Mouse (Mus musculus): ENCODE data around the gene Slc9a6. TPM values are rescaled to one million over a fixed set of nuclear protein-coding genes. Genes with fewer than 3 reads are reported as not detected.

Gene Slc9a6
- polyA plus RNA-seq, 1 experiment from 2014 or later: 6.8 TPM

DNA sequence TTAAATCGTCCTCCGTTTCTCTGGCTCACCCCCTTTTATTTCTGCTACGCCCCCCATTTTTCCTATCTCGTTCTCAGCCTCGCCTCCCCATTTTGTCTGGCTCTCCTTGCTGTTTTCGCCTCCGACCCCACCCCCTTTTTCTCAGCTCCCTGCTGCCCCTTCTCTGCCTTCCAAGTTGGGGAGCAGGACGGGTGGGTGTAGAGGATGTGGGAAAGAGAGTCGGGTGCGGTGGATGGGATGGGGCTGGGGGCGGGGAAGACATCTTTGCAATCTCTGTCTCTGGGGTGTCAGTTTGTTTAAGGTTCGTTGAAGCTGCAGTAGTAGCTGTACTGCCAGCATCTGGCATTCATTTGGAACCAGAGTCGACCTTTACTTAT lies 749 bp downstream of the Slc9a6 start:
- peak overlapping the region; percentile 68 for H3K4me2 ChIP-seq
- H3K27ac ChIP-seq (ENCODE audit: low read depth, low read length): 0 out of 2 replicates have a peak overlapping the region, but pooled peaks have one; percentile 52
- peaks cover 2% of the 10 kb centered on the region; the same call in 1 of the 2 replicates for H3K4me1 ChIP-seq (replicated peaks; ENCODE audit: control insufficient read depth, insufficient read depth, low read length)
- DNase-seq (ENCODE audit: low spot score) (peak; percentile 38), ATAC-seq (replicated peaks; ENCODE audit: low FRiP score) (no peak)
- 12% methylated on average over 13 of the region's 13 CpGs for WGBS
- no peaks in the 10 kb centered on the region for H3K9me3 ChIP-seq (ENCODE audit: control insufficient read depth, low read length)
- no peaks in the 10 kb centered on the region for H3K36me3 ChIP-seq (ENCODE audit: control insufficient read depth, insufficient read depth, low read length)
- no peaks in the 10 kb centered on the region for H3K27me3 ChIP-seq (replicated peaks; ENCODE audit: control insufficient read depth, insufficient read depth, low read length)
- peak overlapping the region; percentile 67 for H3K9ac ChIP-seq (ENCODE audit: low read depth, low read length)
- peak overlapping the region; percentile 66 for H3K4me3 ChIP-seq (ENCODE audit: low read depth, low read length)

DNA sequence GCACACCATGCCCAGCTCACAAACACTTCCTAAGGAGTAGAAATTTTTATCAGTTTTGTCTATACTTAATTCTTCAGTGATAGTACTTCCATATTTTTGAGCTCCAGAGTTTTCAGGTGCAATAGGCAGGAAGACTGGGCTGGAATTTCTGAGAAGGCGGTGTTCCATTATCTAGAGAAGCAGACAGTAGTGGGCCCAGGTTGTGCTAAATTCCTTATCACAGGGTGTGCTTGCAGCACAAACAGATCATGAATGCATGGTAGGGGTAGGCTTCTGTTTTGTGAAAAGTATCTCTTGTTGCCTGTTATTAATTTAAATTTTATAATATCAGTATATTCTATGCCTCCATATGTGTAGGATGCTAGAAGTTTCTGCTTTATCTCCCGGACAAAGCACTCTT lies 5.7 kb downstream of the Slc9a6 start:
- Histone ChIP-seq H3K4me1 (replicated peaks; ENCODE audit: control insufficient read depth, insufficient read depth, low read length) (no peaks in the 10 kb centered on the region), H3K27me3 (replicated peaks; ENCODE audit: control insufficient read depth, insufficient read depth, low read length) (no peaks in the 10 kb centered on the region), H3K4me3 (ENCODE audit: low read depth, low read length) (no peak overlapping the region), H3K9me3 (ENCODE audit: control insufficient read depth, low read length) (no peaks in the 10 kb centered on the region), H3K36me3 (ENCODE audit: control insufficient read depth, insufficient read depth, low read length) (no peaks in the 10 kb centered on the region), H3K4me2 (no peak overlapping the region), H3K9ac (ENCODE audit: low read depth, low read length) (no peak overlapping the region), H3K27ac (ENCODE audit: low read depth, low read length) (no peak overlapping the region; the same call in 1 of the 2 replicates)
- DNase-seq (ENCODE audit: low spot score) (no peak), ATAC-seq (replicated peaks; ENCODE audit: low FRiP score) (peak; percentile 68)
- WGBS: 68% methylated on average over 2 of the region's 2 CpGs

DNA sequence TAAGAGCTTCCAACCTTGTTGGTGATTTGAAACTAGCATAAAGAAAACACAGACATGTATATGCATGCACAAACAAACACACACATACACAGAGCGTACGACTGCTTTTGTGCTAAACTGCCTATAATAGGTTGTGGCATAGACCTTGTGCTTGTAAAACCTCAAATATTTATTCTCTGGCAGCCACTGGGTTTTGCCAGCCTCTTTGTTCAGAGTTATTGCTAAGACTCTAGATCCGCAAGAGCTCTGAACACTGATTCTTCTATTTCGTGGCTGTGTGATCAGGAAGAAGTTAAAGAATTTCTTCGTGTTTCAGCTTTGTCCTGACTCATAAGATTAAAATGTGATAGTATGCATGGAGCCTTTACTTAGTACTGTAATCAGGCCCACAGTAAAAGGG lies 26.6 kb downstream of the Slc9a6 start:
- Histone ChIP-seq H3K27me3 (replicated peaks; ENCODE audit: control insufficient read depth, insufficient read depth, low read length) (no peaks in the 10 kb centered on the region), H3K9me3 (ENCODE audit: control insufficient read depth, low read length) (no peaks in the 10 kb centered on the region), H3K4me1 (replicated peaks; ENCODE audit: control insufficient read depth, insufficient read depth, low read length) (no peaks in the 10 kb centered on the region), H3K4me2 (no peak overlapping the region), H3K27ac (ENCODE audit: low read depth, low read length) (no peak overlapping the region), H3K36me3 (ENCODE audit: control insufficient read depth, insufficient read depth, low read length) (no peaks in the 10 kb centered on the region), H3K9ac (ENCODE audit: low read depth, low read length) (no peak overlapping the region), H3K4me3 (ENCODE audit: low read depth, low read length) (no peak overlapping the region)
- ATAC-seq (replicated peaks; ENCODE audit: low FRiP score) (no peak), DNase-seq (ENCODE audit: low spot score) (no peak)
- WGBS: 89% methylated on average over 5 of the region's 5 CpGs

DNA sequence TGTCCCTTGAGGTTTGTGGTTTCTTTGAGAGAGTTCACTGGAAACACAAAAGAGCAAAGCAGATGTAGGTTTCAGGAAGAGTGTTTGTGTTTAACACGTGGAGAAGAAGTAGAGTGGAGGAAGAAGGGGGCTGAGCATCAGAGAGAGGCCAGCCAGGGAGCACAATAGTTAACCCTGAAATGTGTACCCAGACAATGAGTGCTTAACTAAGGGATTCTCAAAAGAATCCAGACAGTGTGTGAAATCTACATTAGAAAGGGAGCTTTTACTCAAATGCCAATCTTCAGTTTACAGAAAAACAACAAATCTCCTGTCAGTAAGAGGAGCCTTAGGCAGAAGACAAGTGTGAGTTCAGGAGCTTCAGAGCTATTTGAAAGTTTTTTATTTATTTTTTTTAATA lies 30.5 kb downstream of the Slc9a6 start:
- H3K9me3 ChIP-seq (ENCODE audit: control insufficient read depth, low read length): no peaks in the 10 kb centered on the region

GRCm38 (mm10) chrX:56649549-56650354 lies 40.2 kb downstream of the Slc9a6 start:
- Histone ChIP-seq H3K4me2 (no peak overlapping the region), H3K9ac (ENCODE audit: low read depth, low read length) (no peak overlapping the region), H3K36me3 (ENCODE audit: control insufficient read depth, insufficient read depth, low read length) (no peaks in the 10 kb centered on the region), H3K9me3 (ENCODE audit: control insufficient read depth, low read length) (no peaks in the 10 kb centered on the region), H3K4me3 (ENCODE audit: low read depth, low read length) (no peak overlapping the region), H3K27ac (ENCODE audit: low read depth, low read length) (no peak overlapping the region), H3K4me1 (replicated peaks; ENCODE audit: control insufficient read depth, insufficient read depth, low read length) (no peaks in the 10 kb centered on the region), H3K27me3 (replicated peaks; ENCODE audit: control insufficient read depth, insufficient read depth, low read length) (no peaks in the 10 kb centered on the region)
- no peak for DNase-seq (ENCODE audit: low spot score)
- WGBS: 68% methylated on average over 7 of the region's 7 CpGs
- no peak for ATAC-seq (replicated peaks; ENCODE audit: low FRiP score)

More for the DNA sequence above, 30.5 kb downstream of the Slc9a6 start:
- Histone ChIP-seq H3K4me2 (no peak overlapping the region), H3K9ac (ENCODE audit: low read depth, low read length) (no peak overlapping the region), H3K36me3 (ENCODE audit: control insufficient read depth, insufficient read depth, low read length) (no peaks in the 10 kb centered on the region), H3K4me3 (ENCODE audit: low read depth, low read length) (no peak overlapping the region), H3K4me1 (replicated peaks; ENCODE audit: control insufficient read depth, insufficient read depth, low read length) (no peaks in the 10 kb centered on the region), H3K27me3 (replicated peaks; ENCODE audit: control insufficient read depth, insufficient read depth, low read length) (no peaks in the 10 kb centered on the region), H3K27ac (ENCODE audit: low read depth, low read length) (no peak overlapping the region)
- ATAC-seq (replicated peaks; ENCODE audit: low FRiP score) (no peak), DNase-seq (ENCODE audit: low spot score) (no peak)
- 13% methylated on average over 1 of the region's 1 CpGs for WGBS

DNA sequence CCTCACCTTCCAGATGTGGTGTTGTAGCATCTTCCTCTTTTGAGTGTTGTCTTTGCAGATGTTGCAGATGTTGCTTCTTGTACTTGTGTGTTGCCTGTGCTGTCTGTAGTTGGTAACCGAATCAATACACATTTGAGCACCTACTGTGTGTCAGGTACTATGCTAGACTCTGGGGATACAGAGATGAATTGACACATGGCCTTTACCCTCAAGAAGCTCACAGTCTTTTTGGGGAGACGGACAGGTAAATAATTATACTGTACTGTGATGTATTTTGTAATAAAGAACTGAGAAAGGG lies 40.7 kb downstream of the Slc9a6 start:
- Histone ChIP-seq H3K27ac (ENCODE audit: low read depth, low read length) (no peak overlapping the region), H3K27me3 (replicated peaks; ENCODE audit: control insufficient read depth, insufficient read depth, low read length) (no peaks in the 10 kb centered on the region), H3K4me2 (no peak overlapping the region), H3K9ac (ENCODE audit: low read depth, low read length) (no peak overlapping the region), H3K36me3 (ENCODE audit: control insufficient read depth, insufficient read depth, low read length) (no peaks in the 10 kb centered on the region), H3K4me1 (replicated peaks; ENCODE audit: control insufficient read depth, insufficient read depth, low read length) (no peaks in the 10 kb centered on the region), H3K4me3 (ENCODE audit: low read depth, low read length) (no peak overlapping the region), H3K9me3 (ENCODE audit: control insufficient read depth, low read length) (no peaks in the 10 kb centered on the region)
- ATAC-seq (replicated peaks; ENCODE audit: low FRiP score): no peak
- no peak for DNase-seq (ENCODE audit: low spot score)
- whole genome bisulfite sequencing: 84% methylated on average over 2 of the region's 2 CpGs

DNA sequence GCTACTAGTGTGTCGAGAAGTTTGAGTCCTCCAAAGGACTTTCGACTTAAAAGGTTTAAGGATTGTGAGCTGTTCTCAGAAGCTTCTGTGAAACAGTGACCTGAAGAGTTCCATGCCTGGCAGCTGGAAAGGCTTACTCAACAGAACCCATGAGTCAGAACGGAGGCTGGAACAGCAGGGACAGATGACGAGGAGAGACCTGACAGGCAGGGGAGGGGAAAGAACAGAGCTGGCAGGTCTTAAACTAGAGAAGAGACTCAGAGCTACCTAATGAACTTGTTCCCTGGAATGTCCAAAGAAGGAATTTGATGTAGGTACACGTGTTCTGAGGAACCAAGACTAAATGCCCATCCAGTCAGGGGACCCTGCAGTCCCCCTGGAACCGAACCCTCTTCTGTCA lies 41.3 kb downstream of the Slc9a6 start:
- ATAC-seq (replicated peaks; ENCODE audit: low FRiP score) (no peak), DNase-seq (ENCODE audit: low spot score) (no peak)
- Histone ChIP-seq H3K36me3 (ENCODE audit: control insufficient read depth, insufficient read depth, low read length) (no peaks in the 10 kb centered on the region), H3K4me1 (replicated peaks; ENCODE audit: control insufficient read depth, insufficient read depth, low read length) (no peaks in the 10 kb centered on the region), H3K27me3 (replicated peaks; ENCODE audit: control insufficient read depth, insufficient read depth, low read length) (no peaks in the 10 kb centered on the region), H3K27ac (ENCODE audit: low read depth, low read length) (no peak overlapping the region), H3K9me3 (ENCODE audit: control insufficient read depth, low read length) (no peaks in the 10 kb centered on the region), H3K4me2 (no peak overlapping the region), H3K4me3 (ENCODE audit: low read depth, low read length) (no peak overlapping the region), H3K9ac (ENCODE audit: low read depth, low read length) (no peak overlapping the region)
- WGBS: 78% methylated on average over 6 of the region's 6 CpGs

GRCm38 (mm10) chrX:56651738-56652137 lies 42.2 kb downstream of the Slc9a6 start:
- no peaks in the 10 kb centered on the region for H3K4me1 ChIP-seq (replicated peaks; ENCODE audit: control insufficient read depth, insufficient read depth, low read length)
- H3K9me3 ChIP-seq (ENCODE audit: control insufficient read depth, low read length): no peaks in the 10 kb centered on the region
- H3K4me3 ChIP-seq (ENCODE audit: low read depth, low read length): no peak overlapping the region
- no peak overlapping the region for H3K27ac ChIP-seq (ENCODE audit: low read depth, low read length)
- DNase-seq (ENCODE audit: low spot score) (no peak), ATAC-seq (replicated peaks; ENCODE audit: low FRiP score) (no peak)
- H3K4me2 ChIP-seq: no peak overlapping the region
- no peak overlapping the region for H3K9ac ChIP-seq (ENCODE audit: low read depth, low read length)
- H3K36me3 ChIP-seq (ENCODE audit: control insufficient read depth, insufficient read depth, low read length): no peaks in the 10 kb centered on the region
- no peaks in the 10 kb centered on the region for H3K27me3 ChIP-seq (replicated peaks; ENCODE audit: control insufficient read depth, insufficient read depth, low read length)
- WGBS: 78% methylated on average over 7 of the region's 7 CpGs

DNA sequence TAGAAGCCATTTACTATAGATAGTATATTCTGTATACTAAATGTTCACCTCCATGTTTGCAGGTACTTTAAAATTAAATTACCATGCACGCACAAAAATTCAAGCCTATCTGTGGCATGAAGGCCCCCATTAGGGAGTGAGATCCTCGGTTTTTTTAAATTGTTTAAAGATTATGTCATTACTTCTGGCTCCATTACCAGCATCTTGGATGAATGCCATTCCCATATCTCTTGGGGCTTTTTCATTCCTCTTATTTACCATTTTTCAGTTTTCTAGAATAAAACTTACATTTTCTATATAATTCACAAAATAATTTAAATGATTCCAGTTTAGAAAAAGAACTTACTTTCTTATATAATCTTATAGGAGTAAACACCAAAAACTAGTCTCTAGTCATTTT lies 46.1 kb downstream of the Slc9a6 start:
- no peaks in the 10 kb centered on the region for H3K27me3 ChIP-seq (replicated peaks; ENCODE audit: control insufficient read depth, insufficient read depth, low read length)
- whole genome bisulfite sequencing: 65% methylated on average over 2 of the region's 2 CpGs
- ATAC-seq (replicated peaks; ENCODE audit: low FRiP score) (no peak), DNase-seq (ENCODE audit: low spot score) (no peak)
- no peaks in the 10 kb centered on the region for H3K9me3 ChIP-seq (ENCODE audit: control insufficient read depth, low read length)
- H3K36me3 ChIP-seq (ENCODE audit: control insufficient read depth, insufficient read depth, low read length): no peaks in the 10 kb centered on the region
- H3K4me2 ChIP-seq: no peak overlapping the region
- no peaks in the 10 kb centered on the region for H3K4me1 ChIP-seq (replicated peaks; ENCODE audit: control insufficient read depth, insufficient read depth, low read length)
- no peak overlapping the region for H3K9ac ChIP-seq (ENCODE audit: low read depth, low read length)
- H3K4me3 ChIP-seq (ENCODE audit: low read depth, low read length): no peak overlapping the region
- no peak overlapping the region for H3K27ac ChIP-seq (ENCODE audit: low read depth, low read length)
